Mouse (Mus musculus): ENCODE measurements around the gene Washc4. TPM values are rescaled to one million over a fixed set of nuclear protein-coding genes. Genes with fewer than 3 reads are reported as not detected.

Washc4 gene
- 25.5 and 27.5 TPM in 2 replicates for polyA plus RNA-seq (2015; fragmentation: Nextera tagmentation; extraction: Ambion mirVana)

DNA sequence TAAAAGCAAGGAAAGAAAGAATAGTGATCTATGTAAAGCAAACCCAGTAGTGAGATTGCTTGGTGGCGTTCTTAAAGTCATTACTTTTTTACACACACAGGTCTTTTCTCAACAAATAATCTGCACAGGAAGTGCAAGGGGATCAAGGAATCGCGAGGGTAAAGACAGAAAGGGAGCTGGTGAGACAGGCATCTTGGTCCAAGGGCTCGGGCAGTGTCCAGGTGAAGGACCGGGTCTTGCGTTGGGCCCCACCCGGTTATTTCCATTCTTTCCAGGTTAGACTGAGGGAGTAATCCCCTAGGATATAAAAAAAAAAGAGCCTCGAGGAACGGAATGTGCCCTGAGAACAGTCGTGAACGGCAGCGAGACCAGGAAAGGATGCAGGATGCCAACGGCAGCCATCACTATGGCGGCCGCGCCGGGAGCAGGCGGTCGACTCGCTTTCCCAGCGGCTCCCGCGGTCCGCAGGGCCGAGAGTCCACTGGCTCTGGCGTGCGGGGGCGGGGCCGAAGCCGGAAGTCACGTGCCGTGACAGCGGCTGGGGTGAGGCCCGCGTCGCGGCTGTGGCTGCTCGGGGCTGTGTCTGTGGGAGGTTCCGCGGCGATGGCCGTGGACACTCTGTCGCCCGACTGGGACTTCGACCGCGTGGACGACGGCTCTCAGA lies at the start of gene Washc4:
Washc4 (plus strand) TSS at position 314 of the 664 bp plus-strand sequence.

DNA sequence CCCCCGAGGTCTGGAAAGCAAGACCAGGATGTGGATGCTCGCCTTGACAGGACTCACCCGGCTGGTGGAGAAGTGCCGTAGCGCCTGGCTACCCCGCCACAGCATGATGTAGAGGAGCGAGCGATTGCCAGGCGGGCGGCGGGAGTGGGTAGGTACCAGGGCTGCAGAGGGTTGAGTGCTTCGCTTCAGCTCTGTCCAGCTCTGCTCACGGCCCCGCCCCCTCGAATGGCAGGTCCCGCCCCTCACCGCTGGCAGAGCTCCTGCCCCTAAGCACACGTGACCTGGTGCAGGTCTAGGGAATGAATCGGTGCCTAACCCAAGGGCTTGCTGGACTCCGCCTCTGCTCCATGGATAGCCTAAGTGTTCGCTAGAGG lies 9.7 kb upstream of the Washc4 start, which contains the start of gene Aldh1l2:
Aldh1l2 (minus strand) TSS at position 231 of the 374 bp plus-strand sequence.

Other genes starting within 250 kb of the Washc4 start
- gene Slc41a2, start 205.9 kb upstream of the Washc4 start, polyA plus RNA-seq (2015; fragmentation: Nextera tagmentation; extraction: Ambion mirVana), result 2.2 and 4.0 TPM in 2 replicates
- 0.27 and 0.28 TPM in 2 replicates for gene D10Wsu102e, start 183.5 kb upstream of the Washc4 start, polyA plus RNA-seq (2015; fragmentation: Nextera tagmentation; extraction: Ambion mirVana)
- 0.69 and 1.0 TPM in 2 replicates for gene Aldh1l2, start 9.6 kb upstream of the Washc4 start, polyA plus RNA-seq (2015; fragmentation: Nextera tagmentation; extraction: Ambion mirVana)
- 43.4 and 107 TPM in 2 replicates for gene Appl2, start 105.0 kb downstream of the Washc4 start, polyA plus RNA-seq (2015; fragmentation: Nextera tagmentation; extraction: Ambion mirVana)
- 49.5 and 64.0 TPM in 2 replicates for gene 1500009L16Rik, start 179.1 kb downstream of the Washc4 start, polyA plus RNA-seq (2015; fragmentation: Nextera tagmentation; extraction: Ambion mirVana)